Mouse (Mus musculus) gastrocnemius, adult 8-10 months (tissue): ENCODE data around the gene Alad. TPM values are rescaled to one million over a fixed set of nuclear protein-coding genes. Genes with fewer than 3 reads are reported as not detected.
A peak's percentile ranks its signal among the peaks of the same experiment; 100 is the strongest.

Experiments used
- DNase-seq, 2 experiments: peaks; one replicate each; pipeline ENCODE4 v3.0.0; 2022; ENCODE audit warnings: low spot score in 2 of 2
- total RNA-seq, 4 experiments: library from RNA; stranded (reverse); gene quantifications; 2 replicates each; pipeline ENCODE4 v1.2.4; 2022

Gene Alad
- 10 to 100 TPM; 26.1 to 36.7 (median 30.3) TPM for total RNA-seq

GRCm38 (mm10) chr4:62519849-62520233 is at the start of gene Alad:
Alad (minus strand) TSS chr4:62519918.
- DNase-seq: peak; percentile 80 to 86

DNA sequence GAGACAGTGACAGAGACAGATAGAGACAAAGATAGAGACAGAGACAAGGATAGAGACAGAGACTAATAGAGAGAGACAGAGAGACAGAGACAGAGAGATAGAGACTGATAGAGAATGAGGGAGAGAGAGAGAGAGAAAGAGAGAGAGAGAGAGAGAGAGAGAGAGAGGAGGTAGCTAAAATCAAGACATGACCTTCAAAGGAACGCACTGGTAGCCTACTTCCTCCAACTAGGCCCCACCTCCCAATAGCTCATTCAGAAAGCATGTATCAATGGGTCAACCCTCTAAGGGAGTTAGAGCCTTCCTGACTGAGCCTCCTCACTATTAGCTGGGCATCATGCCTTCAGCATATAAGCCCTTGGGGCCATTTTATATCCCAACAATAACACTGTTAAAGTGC is 48.6 kb upstream of the Alad start:
- DNase-seq: no peak

- DNase-seq: no peak
These were observed 48.0 kb upstream of the Alad start for GRCm38 (mm10) chr4:62567696-62568095.

- DNase-seq: no peak
These were observed 46.8 kb upstream of the Alad start for GRCm38 (mm10) chr4:62566530-62566929.

- no peak for DNase-seq
These were observed 42.3 kb upstream of the Alad start for GRCm38 (mm10) chr4:62562006-62562405.

GRCm38 (mm10) chr4:62561630-62562001 is 41.9 kb upstream of the Alad start:
- DNase-seq: no peak

GRCm38 (mm10) chr4:62560963-62561629 is 41.4 kb upstream of the Alad start:
- DNase-seq: peak; percentile 29 to 33

- no peak for DNase-seq
These were observed 40.1 kb upstream of the Alad start, which contains the start of gene Rgs3 for GRCm38 (mm10) chr4:62559797-62560329. Rgs3 (plus strand) TSS chr4:62559847.

DNA sequence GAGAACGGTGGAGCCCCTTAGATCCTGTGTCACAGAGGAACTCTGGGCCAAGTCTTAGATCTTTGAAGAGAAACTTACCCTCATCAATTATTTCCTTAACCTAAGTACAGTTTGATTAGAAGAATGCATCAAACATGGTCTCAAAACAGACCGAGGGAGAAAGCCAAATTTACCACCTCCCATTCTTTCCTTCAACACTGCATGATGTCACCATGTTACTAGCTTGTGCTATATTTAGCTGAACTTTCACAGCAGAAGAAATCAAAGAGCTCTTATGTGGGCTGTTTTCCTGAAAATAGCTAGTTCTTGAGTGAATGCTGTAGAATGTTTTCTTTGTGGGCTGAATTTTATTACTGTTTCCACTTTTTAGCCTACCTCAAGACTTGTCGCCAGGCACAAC is 37.7 kb upstream of the Alad start:
- no peak for DNase-seq

DNA sequence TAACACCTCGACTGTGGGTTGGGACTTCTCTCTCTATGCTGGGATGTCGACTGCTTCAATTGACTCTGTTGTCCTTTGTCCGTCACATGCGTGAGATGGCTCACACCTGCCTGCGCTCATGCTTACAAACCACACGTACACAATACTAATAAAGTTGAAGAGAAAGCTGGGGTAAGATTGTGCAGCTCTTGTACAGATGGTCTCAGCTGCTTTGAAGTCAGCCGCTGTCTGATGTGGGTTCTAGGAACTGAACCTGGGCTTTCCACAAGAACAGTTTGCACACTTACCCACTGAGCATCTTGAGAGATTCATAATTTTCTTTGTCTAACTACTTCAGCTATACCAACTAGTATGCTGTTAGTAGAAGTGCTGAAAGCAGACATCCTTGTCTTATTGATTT is 32.2 kb upstream of the Alad start:
- DNase-seq: no peak

GRCm38 (mm10) chr4:62544801-62545200 is 25.1 kb upstream of the Alad start:
- DNase-seq: no peak

GRCm38 (mm10) chr4:62543782-62544181 is 24.1 kb upstream of the Alad start:
- no peak for DNase-seq

DNA sequence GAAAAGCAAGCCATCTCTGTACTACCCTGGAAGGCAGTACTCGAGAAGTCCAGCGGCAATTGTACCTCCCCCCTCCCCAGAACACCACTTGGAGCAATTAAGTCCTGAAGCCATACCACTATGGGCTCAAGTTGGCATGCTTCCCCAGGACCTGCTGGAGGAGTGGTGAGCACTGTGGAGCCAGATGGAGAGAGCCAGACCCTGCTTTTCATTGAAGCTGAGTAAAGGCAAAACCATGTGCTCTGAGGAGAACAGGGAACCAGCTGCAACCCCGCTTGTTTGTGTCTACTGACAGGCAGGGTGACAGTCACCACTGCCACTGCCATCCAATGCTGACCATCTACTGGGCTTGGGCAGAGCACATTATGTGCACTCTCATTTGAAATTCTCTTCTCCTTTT is 22.1 kb upstream of the Alad start:
- no peak for DNase-seq

DNA sequence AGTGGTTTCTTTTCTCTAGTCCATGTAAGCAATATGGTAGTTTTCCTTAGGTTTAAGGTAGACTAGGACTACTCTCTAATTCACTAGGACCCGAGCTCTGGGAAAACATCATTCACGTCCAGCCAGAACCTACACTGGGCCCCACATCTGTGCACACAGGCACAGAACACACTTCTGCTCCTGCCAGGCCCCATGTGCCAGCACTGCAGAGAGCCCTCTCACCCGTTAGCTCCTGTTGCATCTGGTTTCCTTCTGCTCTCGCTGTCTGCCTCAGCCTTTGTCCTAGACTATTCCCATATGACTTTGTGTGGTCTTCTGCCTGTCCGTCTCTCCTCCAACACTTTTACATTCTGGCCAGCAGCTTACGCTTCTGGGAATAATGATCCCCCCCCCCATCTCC is 14.0 kb upstream of the Alad start:
- no peak for DNase-seq

- no peak for DNase-seq
These were observed 7.9 kb upstream of the Alad start for GRCm38 (mm10) chr4:62527655-62528054.

GRCm38 (mm10) chr4:62526256-62526655 is 6.5 kb upstream of the Alad start:
- DNase-seq: no peak

- DNase-seq: no peak
These were observed 5.7 kb upstream of the Alad start for GRCm38 (mm10) chr4:62525489-62525811.

GRCm38 (mm10) chr4:62524651-62525488 is 5.2 kb upstream of the Alad start, which contains the start of the genes Pole3 and 4933430I17Rik:
Pole3 (minus strand) TSS chr4:62525068.
4933430I17Rik (plus strand) TSS chr4:62525369.
- peak; percentile 96 to 98 for DNase-seq

DNA sequence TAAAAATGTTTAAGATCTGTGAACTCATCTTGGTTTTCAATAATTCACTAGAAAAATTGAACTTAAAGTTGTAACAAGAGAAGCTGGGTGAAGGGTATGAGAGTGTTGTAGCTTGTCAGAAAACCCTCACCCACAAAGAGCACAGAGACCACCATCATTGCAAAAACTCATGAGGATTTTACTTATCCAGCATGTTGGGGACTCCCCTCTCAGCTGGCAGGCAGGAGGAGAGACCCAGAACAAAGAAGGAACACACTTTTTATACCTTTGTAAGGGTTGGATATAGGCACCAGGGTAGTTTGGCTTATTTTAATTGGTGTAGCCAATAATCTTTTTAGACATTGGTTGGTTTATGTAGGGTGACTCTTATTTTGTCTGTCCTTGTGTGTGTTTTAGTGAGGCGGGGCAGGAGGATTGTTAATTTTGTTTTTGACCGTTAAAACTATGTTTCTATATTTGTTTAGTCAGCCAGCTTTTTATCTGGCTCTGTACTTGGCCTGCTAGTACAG is 1.2 kb upstream of the Alad start:
- DNase-seq: no peak

- DNase-seq: no peak
These were observed 433 bp downstream of the Alad start for GRCm38 (mm10) chr4:62519122-62519848.

GRCm38 (mm10) chr4:62518416-62519121 is 1.1 kb downstream of the Alad start:
- no peak for DNase-seq
